Mouse (Mus musculus) adrenal gland, postnatal 10 days (tissue): Measurements from ENCODE around the gene Hoxc10. TPM values are rescaled to one million over a fixed set of nuclear protein-coding genes. Genes with fewer than 3 reads are reported as not detected.
A peak's percentile ranks its signal among the peaks of the same experiment; 100 is the strongest.

Experiments used
- DNase-seq: peaks from one replicate; pipeline ENCODE4 v3.0.0; 2021; ENCODE audit warnings: mixed read lengths
- long read RNA-seq, 2 experiments: library from polyadenylated mRNA; stranded (forward); transcript quantifications; one replicate each; pipeline ENCODE4 v2.0.0; 2021
- total RNA-seq, 2 experiments: library from RNA; stranded (reverse); gene quantifications; 2 replicates each; pipeline ENCODE4 v1.2.3; 2021

Hoxc10 gene
- 1 to 10 TPM in 1 of 2 experiments, under 1 TPM in 1; 0.94 to 1.4 TPM for total RNA-seq
- long read RNA-seq, experiment 1, result 0 reads
- long read RNA-seq, experiment 2, partial matches to known transcripts, result 0 of 1 reads
- long read RNA-seq, experiment 2, other reads (novel, unspliced or antisense), result 1 of 1 reads

- no peak for DNase-seq
These were observed at the start of gene Hoxc10 for GRCm38 (mm10) chr15:102966776-102967311. Gene Hoxc10, plus strand, starts transcription at chr15:102966796.

- no peak for DNase-seq
These were observed 48.5 kb upstream of the Hoxc10 start for GRCm38 (mm10) chr15:102917972-102918572.

- DNase-seq, result no peak
These were observed 47.9 kb upstream of the Hoxc10 start for GRCm38 (mm10) chr15:102918611-102919265.

- DNase-seq, result no peak
These were observed 47.0 kb upstream of the Hoxc10 start for GRCm38 (mm10) chr15:102919336-102920180.

GRCm38 (mm10) chr15:102920619-102921018 lies 46.0 kb upstream of the Hoxc10 start:
- DNase-seq, result peak; percentile 59

GRCm38 (mm10) chr15:102921053-102922011 lies 45.3 kb upstream of the Hoxc10 start, which contains the start of gene Hoxc13:
Gene Hoxc13, plus strand, starts transcription at chr15:102921103.
- DNase-seq, result no peak

- peak; percentile 35 for DNase-seq
These were observed 44.6 kb upstream of the Hoxc10 start for GRCm38 (mm10) chr15:102922012-102922362.

GRCm38 (mm10) chr15:102922636-102923500 lies 43.7 kb upstream of the Hoxc10 start:
- DNase-seq, result no peak

- no peak for DNase-seq
These were observed 39.5 kb upstream of the Hoxc10 start for GRCm38 (mm10) chr15:102927032-102927645.

GRCm38 (mm10) chr15:102931706-102932358 lies 34.8 kb upstream of the Hoxc10 start:
- no peak for DNase-seq

- DNase-seq, result no peak
These were observed 32.2 kb upstream of the Hoxc10 start for GRCm38 (mm10) chr15:102934438-102934837.

- DNase-seq, result no peak
These were observed 31.7 kb upstream of the Hoxc10 start for GRCm38 (mm10) chr15:102934897-102935296.

GRCm38 (mm10) chr15:102936279-102936972 lies 30.2 kb upstream of the Hoxc10 start, which contains the start of gene Hoxc12:
Gene Hoxc12, plus strand, starts transcription at chr15:102936757.
- no peak for DNase-seq

- no peak for DNase-seq
These were observed 29.4 kb upstream of the Hoxc10 start for GRCm38 (mm10) chr15:102937036-102937666.

GRCm38 (mm10) chr15:102939256-102940155 lies 27.1 kb upstream of the Hoxc10 start:
- DNase-seq, result no peak

- DNase-seq, result no peak
These were observed 23.7 kb upstream of the Hoxc10 start for GRCm38 (mm10) chr15:102942739-102943467.
